Mouse (Mus musculus) neural tube, embryonic 13.5 days (tissue): Measurements from ENCODE around the gene Cbfb. TPM values are rescaled to one million over a fixed set of nuclear protein-coding genes. Genes with fewer than 3 reads are reported as not detected.
"Not testable (repeated sequence)": the region's sequence is repeated elsewhere in the genome, so short reads cannot be mapped to it uniquely, and the experiment has no call there.

Source experiments
- ATAC-seq: fragments of 200-750 bp; cut with Nextera tagmentation; 2 replicates; pipeline ENCODE4 v1.8.0; 2017; ENCODE audit warnings: low read depth, mild to moderate bottlenecking, moderate TSS enrichment, moderate library complexity
- H3K27ac ChIP-seq: fragments of 300-500 bp; sonication (generic); replicated peaks from 2 replicates; pipeline ENCODE4 v1.5.1; 2015; ENCODE audit warnings: moderate library complexity, mild to moderate bottlenecking, inconsistent platforms
- H3K27me3 ChIP-seq: fragments of 300-500 bp; sonication (generic); 2 replicates; pipeline ENCODE4 v1.6.1; 2015; ENCODE audit warnings: mild to moderate bottlenecking, inconsistent platforms
- H3K36me3 ChIP-seq: fragments of 300-500 bp; sonication (generic); 2 replicates; pipeline ENCODE4 v1.6.1; 2015; ENCODE audit warnings: mild to moderate bottlenecking, inconsistent platforms
- H3K4me1 ChIP-seq: fragments of 300-500 bp; sonication (generic); replicated peaks from 2 replicates; pipeline ENCODE4 v1.6.1; 2015; ENCODE audit warnings: inconsistent platforms
- H3K4me2 ChIP-seq: fragments of 300-500 bp; sonication (generic); 2 replicates; pipeline ENCODE4 v1.6.1; 2015; ENCODE audit warnings: inconsistent platforms, mild to moderate bottlenecking, moderate library complexity
- H3K4me3 ChIP-seq: fragments of 300-500 bp; sonication (generic); 2 replicates; pipeline ENCODE4 v1.5.1; 2015; ENCODE audit warnings: mild to moderate bottlenecking, inconsistent platforms
- H3K9ac ChIP-seq: fragments of 300-500 bp; sonication (generic); 2 replicates; pipeline ENCODE4 v1.6.1; 2015; ENCODE audit warnings: moderate library complexity, mild to moderate bottlenecking, inconsistent platforms
- H3K9me3 ChIP-seq: fragments of 300-500 bp; sonication (generic); 2 replicates; pipeline ENCODE4 v1.6.1; 2016; ENCODE audit warnings: inconsistent platforms
- WGBS: fragments of 180-500 bp; shearing (Covaris S2); methylation state at CpG from one replicate; pipeline ENCODE4 v1.1.7; 2015; 5-methylcytosine and 5-hydroxymethylcytosine counted together
- polyA plus RNA-seq: library from polyadenylated mRNA; unstranded; fragments of >200 nt; fragmentation: Nextera tagmentation; extraction: Ambion mirVana; gene quantifications from 2 replicates; pipeline ENCODE4 v1.2.1, GENCODE M21; 2015

The Cbfb gene
- polyA plus RNA-seq, 1 experiment from 2014 or later: 59.1 TPM

- WGBS: 89% methylated on average over 12 of the region's 12 CpGs
- ATAC-seq: no peak
These were observed 61.2 kb downstream of the Cbfb start for GRCm38 (mm10) chr8:105231503-105232320.

GRCm38 (mm10) chr8:105232321-105232693 lies 61.8 kb downstream of the Cbfb start:
- not testable (repeated sequence) for H3K9ac ChIP-seq, H3K4me2 ChIP-seq, H3K4me1 ChIP-seq, H3K27me3 ChIP-seq, H3K9me3 ChIP-seq, ATAC-seq, H3K27ac ChIP-seq, H3K4me3 ChIP-seq
- WGBS: 97% methylated on average over 4 of the region's 4 CpGs
- peaks cover 17% of the 10 kb centered on the region; the same call in 1 of the 2 replicates for H3K36me3 ChIP-seq

More at GRCm38 (mm10) chr8:105231503-105232320, 61.2 kb downstream of the Cbfb start:
- no peak overlapping the region for H3K9ac ChIP-seq
- no peak overlapping the region for H3K4me3 ChIP-seq
- no peak overlapping the region for H3K4me2 ChIP-seq
- H3K27me3 ChIP-seq: no peaks in the 10 kb centered on the region
- no peaks in the 10 kb centered on the region for H3K9me3 ChIP-seq
- peaks cover 17% of the 10 kb centered on the region; the same call in 1 of the 2 replicates for H3K36me3 ChIP-seq
- H3K27ac ChIP-seq: no peak overlapping the region
- H3K4me1 ChIP-seq: 0 out of 2 replicates have a peak, but pooled peaks cover 3% of the 10 kb centered on the region

GRCm38 (mm10) chr8:105233126-105233935 lies 62.9 kb downstream of the Cbfb start:
- no peak for ATAC-seq
- WGBS: 83% methylated on average over 1 of the region's 1 CpGs
- Histone ChIP-seq H3K9me3 (no peaks in the 10 kb centered on the region), H3K4me3 (no peak overlapping the region), H3K4me1 (no peaks in the 10 kb centered on the region), H3K4me2 (no peak overlapping the region), H3K36me3 (peaks cover 17% of the 10 kb centered on the region; the same call in 1 of the 2 replicates), H3K27me3 (no peaks in the 10 kb centered on the region), H3K9ac (no peak overlapping the region), H3K27ac (no peak overlapping the region)

GRCm38 (mm10) chr8:105235206-105235605 lies 64.7 kb downstream of the Cbfb start:
- Histone ChIP-seq H3K36me3 (peaks cover 34% of the 10 kb centered on the region), H3K9me3 (no peaks in the 10 kb centered on the region), H3K9ac (no peak overlapping the region), H3K4me2 (no peak overlapping the region), H3K27me3 (no peaks in the 10 kb centered on the region), H3K27ac (no peak overlapping the region), H3K4me3 (no peak overlapping the region), H3K4me1 (no peaks in the 10 kb centered on the region)
- ATAC-seq: no peak
- WGBS: 86% methylated on average over 1 of the region's 1 CpGs

GRCm38 (mm10) chr8:105237442-105238142 lies 67.1 kb downstream of the Cbfb start:
- Histone ChIP-seq H3K4me3 (no peak overlapping the region), H3K4me1 (no peaks in the 10 kb centered on the region), H3K9me3 (no peaks in the 10 kb centered on the region), H3K36me3 (peaks cover 55% of the 10 kb centered on the region), H3K27me3 (no peaks in the 10 kb centered on the region), H3K4me2 (no peak overlapping the region), H3K27ac (no peak overlapping the region), H3K9ac (no peak overlapping the region)
- no peak for ATAC-seq
- 91% methylated on average over 14 of the region's 14 CpGs for WGBS

- 99% methylated on average over 7 of the region's 7 CpGs for WGBS
- Histone ChIP-seq H3K36me3 (peaks cover 53% of the 10 kb centered on the region), H3K4me2 (no peak overlapping the region), H3K9ac (no peak overlapping the region), H3K4me3 (no peak overlapping the region), H3K9me3 (no peaks in the 10 kb centered on the region), H3K27ac (no peak overlapping the region), H3K4me1 (no peaks in the 10 kb centered on the region), H3K27me3 (no peaks in the 10 kb centered on the region)
- ATAC-seq: no peak
These were observed 70.5 kb downstream of the Cbfb start for GRCm38 (mm10) chr8:105241016-105241415.

GRCm38 (mm10) chr8:105251954-105252353 lies 81.5 kb downstream of the Cbfb start:
- no peak overlapping the region for H3K27ac ChIP-seq
- no peak overlapping the region for H3K9ac ChIP-seq
- ATAC-seq: no peak
- H3K4me1 ChIP-seq: peaks cover 18% of the 10 kb centered on the region
- peaks cover 23% of the 10 kb centered on the region for H3K27me3 ChIP-seq
- peaks cover 61% of the 10 kb centered on the region for H3K36me3 ChIP-seq
- 95% methylated on average over 6 of the region's 6 CpGs for WGBS
- H3K9me3 ChIP-seq: no peaks in the 10 kb centered on the region
- H3K4me2 ChIP-seq: no peak overlapping the region
- no peak overlapping the region for H3K4me3 ChIP-seq

GRCm38 (mm10) chr8:105252680-105253537 lies 82.4 kb downstream of the Cbfb start:
- peaks cover 18% of the 10 kb centered on the region for H3K4me1 ChIP-seq
- H3K4me3 ChIP-seq: no peak overlapping the region
- 0 out of 2 replicates have a peak overlapping the region, but pooled peaks have one; percentile 96 for H3K4me2 ChIP-seq
- no peak overlapping the region for H3K27ac ChIP-seq
- no peak overlapping the region for H3K9ac ChIP-seq
- H3K27me3 ChIP-seq: peaks cover 30% of the 10 kb centered on the region
- WGBS: 89% methylated on average over 10 of the region's 10 CpGs
- peaks cover 51% of the 10 kb centered on the region for H3K36me3 ChIP-seq
- no peak for ATAC-seq
- no peaks in the 10 kb centered on the region for H3K9me3 ChIP-seq

- Histone ChIP-seq H3K9me3 (no peaks in the 10 kb centered on the region), H3K27me3 (peaks cover 39% of the 10 kb centered on the region), H3K4me3 (peak overlapping the region; percentile 61), H3K4me1 (peaks cover 21% of the 10 kb centered on the region), H3K4me2 (peak overlapping the region; percentile 96), H3K36me3 (peaks cover 43% of the 10 kb centered on the region), H3K27ac (peak overlapping the region; percentile 55; the same call in 1 of the 2 replicates), H3K9ac (peak overlapping the region; percentile 79)
- 30% methylated on average over 20 of the region's 20 CpGs for WGBS
- peak; percentile 45; the same call in 1 of the 2 replicates for ATAC-seq
These were observed 83.3 kb downstream of the Cbfb start for GRCm38 (mm10) chr8:105253766-105254151.

- H3K27ac ChIP-seq: peak overlapping the region; percentile 55
- H3K9ac ChIP-seq: peak overlapping the region; percentile 79
- peaks cover 37% of the 10 kb centered on the region for H3K36me3 ChIP-seq
- peaks cover 27% of the 10 kb centered on the region for H3K4me1 ChIP-seq
- peak overlapping the region; percentile 96 for H3K4me2 ChIP-seq
- WGBS: under 1% methylated on average over 74 of the region's 74 CpGs
- H3K4me3 ChIP-seq: peak overlapping the region; percentile 61
- H3K27me3 ChIP-seq: peaks cover 45% of the 10 kb centered on the region
- ATAC-seq: peak; percentile 80
- no peaks in the 10 kb centered on the region for H3K9me3 ChIP-seq
These were observed 83.9 kb downstream of the Cbfb start for GRCm38 (mm10) chr8:105254152-105254965.
